Mouse (Mus musculus) MEL (cell line): Measurements from ENCODE around the gene Bmp8a. TPM values are rescaled to one million over a fixed set of nuclear protein-coding genes. Genes with fewer than 3 reads are reported as not detected.

Source experiments
- DNase-seq: peaks from one replicate; pipeline ENCODE4 v3.0.0; 2011; ENCODE audit warnings: low read depth, low spot score
- H3K27ac ChIP-seq: 2 replicates; pipeline ENCODE4 v1.5.1; 2012; ENCODE audit warnings: low read depth, mild to moderate bottlenecking, control low read depth, low read length, moderate library complexity; ENCODE audit not compliant: control insufficient read depth
- H3K27me3 ChIP-seq, 2 experiments: fragments of 150-350 bp in 1 of 2; sonication (generic) in 1 of 2; 2 replicates each; pipeline ENCODE4 v1.6.1; 2012; ENCODE audit warnings: low read length in 2 of 2, mild to moderate bottlenecking in 2 of 2, improper control_type of control experiment in 1 of 2, moderate library complexity in 1 of 2; ENCODE audit not compliant: insufficient read depth in 2 of 2, control insufficient read depth in 1 of 2
- H3K36me3 ChIP-seq, 2 experiments: 2 replicates each; pipeline ENCODE4 v1.6.1; 2012 to 2014; ENCODE audit warnings: low read length in 2 of 2, improper control_type of control experiment in 1 of 2, inconsistent platforms in 1 of 2, mild to moderate bottlenecking in 1 of 2; ENCODE audit not compliant: insufficient read depth in 2 of 2, control insufficient read depth in 1 of 2
- H3K4me1 ChIP-seq, 2 experiments: fragments of 150-350 bp in 1 of 2; sonication (generic) in 1 of 2; 2 replicates each; pipeline ENCODE4 v1.6.1; 2012; ENCODE audit warnings: low read length in 2 of 2, improper control_type of control experiment in 1 of 2, mild to moderate bottlenecking in 1 of 2; ENCODE audit not compliant: insufficient read depth in 2 of 2, control insufficient read depth in 1 of 2
- H3K4me3 ChIP-seq, 2 experiments: fragments of 150-350 bp in 1 of 2; sonication (generic) in 1 of 2; 2 replicates each; pipeline ENCODE4 v1.5.1; 2012; ENCODE audit warnings: low read depth in 2 of 2, low read length in 2 of 2, mild to moderate bottlenecking in 2 of 2, moderate library complexity in 2 of 2, control low read depth in 1 of 2, improper control_type of control experiment in 1 of 2; ENCODE audit not compliant: control insufficient read depth in 1 of 2, insufficient read depth in 1 of 2
- H3K79me2 ChIP-seq: 2 replicates; pipeline ENCODE4 v1.6.1; 2012; ENCODE audit warnings: mild to moderate bottlenecking, low read length, moderate library complexity; ENCODE audit not compliant: control insufficient read depth, poor library complexity, insufficient read depth
- H3K9ac ChIP-seq: 2 replicates; pipeline ENCODE4 v1.6.1; 2012; ENCODE audit warnings: low read depth, mild to moderate bottlenecking, control low read depth, low read length, moderate library complexity; ENCODE audit not compliant: control insufficient read depth, poor library complexity, severe bottlenecking
- H3K9me3 ChIP-seq: fragments of 150-350 bp; sonication (generic); replicated peaks from 2 replicates; pipeline ENCODE4 v1.6.1; 2012; ENCODE audit warnings: mild to moderate bottlenecking, low read length, improper control_type of control experiment, moderate library complexity; ENCODE audit not compliant: insufficient read depth
- CHD1 ChIP-seq: IDR thresholded peaks from 2 replicates; pipeline ENCODE4 v1.6.1; 2012; ENCODE audit warnings: low read depth, mild to moderate bottlenecking, inconsistent platforms, low read length, improper control_type of control experiment
- CHD2 ChIP-seq: IDR thresholded peaks from 2 replicates; pipeline ENCODE4 v1.6.1; 2011; ENCODE audit warnings: low read length, improper control_type of control experiment
- E2F4 ChIP-seq: IDR thresholded peaks from 2 replicates; pipeline ENCODE4 v1.6.1; 2011; ENCODE audit warnings: low read depth, low read length, improper control_type of control experiment, borderline replicate concordance
- GATA1 ChIP-seq: IDR thresholded peaks from 2 replicates; pipeline ENCODE4 v1.6.1; 2011; ENCODE audit warnings: low read depth, low read length, improper control_type of control experiment
- HCFC1 ChIP-seq: IDR thresholded peaks from 2 replicates; pipeline ENCODE4 v1.6.1; 2012; ENCODE audit warnings: low read depth, mild to moderate bottlenecking, inconsistent platforms, low read length, improper control_type of control experiment, moderate library complexity
- MAFK ChIP-seq: IDR thresholded peaks from 2 replicates; pipeline ENCODE4 v1.6.1; 2011; ENCODE audit warnings: low read depth, mild to moderate bottlenecking, low read length, improper control_type of control experiment, borderline replicate concordance
- MAX ChIP-seq: IDR thresholded peaks from 2 replicates; pipeline ENCODE4 v1.6.1; 2011; ENCODE audit warnings: low read length, improper control_type of control experiment
- MXI1 ChIP-seq: IDR thresholded peaks from 2 replicates; pipeline ENCODE4 v1.6.1; 2011; ENCODE audit warnings: mild to moderate bottlenecking, low read depth, low read length, improper control_type of control experiment
- RAD21 ChIP-seq: IDR thresholded peaks from 2 replicates; pipeline ENCODE4 v1.6.1; 2011; ENCODE audit warnings: mild to moderate bottlenecking, low read depth, low read length, improper control_type of control experiment
- SMC3 ChIP-seq: IDR thresholded peaks from 2 replicates; pipeline ENCODE4 v1.6.1; 2011; ENCODE audit warnings: low read depth, low read length, improper control_type of control experiment
- UBTF ChIP-seq: IDR thresholded peaks from 2 replicates; pipeline ENCODE4 v1.6.1; 2012; ENCODE audit warnings: low read depth, mild to moderate bottlenecking, inconsistent platforms, low read length, improper control_type of control experiment, moderate library complexity, borderline replicate concordance; ENCODE audit not compliant: insufficient read depth
- USF1 ChIP-seq: IDR thresholded peaks from 2 replicates; pipeline ENCODE4 v1.6.1; 2014; ENCODE audit warnings: low read depth, mild to moderate bottlenecking, inconsistent platforms, low read length, improper control_type of control experiment, moderate library complexity
- USF2 ChIP-seq, 2 experiments: IDR thresholded peaks; 2 replicates each; pipeline ENCODE4 v1.6.1; 2011 to 2012; ENCODE audit warnings: improper control_type of control experiment in 2 of 2, low read length in 2 of 2, borderline replicate concordance in 1 of 2, inconsistent platforms in 1 of 2, low read depth in 1 of 2, mild to moderate bottlenecking in 1 of 2; ENCODE audit not compliant: insufficient read depth in 1 of 2
- ZC3H11A ChIP-seq: IDR thresholded peaks from 2 replicates; pipeline ENCODE4 v1.6.1; 2012; ENCODE audit warnings: low read depth, mild to moderate bottlenecking, inconsistent platforms, low read length, improper control_type of control experiment
- ZKSCAN1 ChIP-seq: IDR thresholded peaks from 2 replicates; pipeline ENCODE4 v1.6.1; 2012; ENCODE audit warnings: low read depth, mild to moderate bottlenecking, inconsistent platforms, low read length, improper control_type of control experiment, moderate library complexity
- polyA plus RNA-seq, 2 experiments: library from polyadenylated mRNA; stranded (reverse) in 1 of 2; unstranded in 1 of 2; fragments of >175 nt in 1 of 2; fragments of >200 nt in 1 of 2; gene quantifications; 2 replicates each; pipeline versions ENCODE4 v1.2.1 to v1.2.4; 2012; ENCODE audit warnings: low replicate concordance in 2 of 2, low read depth in 1 of 2; ENCODE audit not compliant: insufficient read length in 2 of 2, insufficient read depth in 1 of 2, missing spikeins in 1 of 2
- total RNA-seq: library from RNA; depleted of rRNA; stranded (reverse); fragments of 300-350 nt; gene quantifications from 2 replicates; pipeline ENCODE4 v1.2.3, GENCODE M21; 2012

Gene Bmp8a
- total and polyA plus RNA-seq, 3 experiments: 0.19 to 0.43 TPM; not detected in 1

GRCm38 (mm10) chr4:123383173-123383572, 40.1 kb upstream of the Bmp8a start:
- no peak for TF ChIP-seq ZKSCAN1
- no peak for TF ChIP-seq CHD1
- no peak for TF ChIP-seq SMC3
- no peak for TF ChIP-seq USF1
- TF ChIP-seq HCFC1: no peak
- TF ChIP-seq ZC3H11A: no peak
- TF ChIP-seq MAFK: no peak
- no peak for TF ChIP-seq MXI1
- TF ChIP-seq, all 39 proteins: peak for 0
- no peaks in the 10 kb centered on the region for H3K4me1 ChIP-seq
- no peaks in the 10 kb centered on the region for H3K79me2 ChIP-seq
- no peaks in the 10 kb centered on the region for H3K27me3 ChIP-seq
- no peaks in the 10 kb centered on the region for H3K9me3 ChIP-seq
- peaks cover 0 to 53% of the 10 kb centered on the region in 2 experiments; a peak in 2 of 4 replicates for H3K36me3 ChIP-seq
- H3K27ac ChIP-seq: no peak overlapping the region
- H3K9ac ChIP-seq: no peak overlapping the region
- no peak overlapping the region for H3K4me3 ChIP-seq
- no peak for DNase-seq

GRCm38 (mm10) chr4:123382051-123382450, 39.0 kb upstream of the Bmp8a start:
- Histone ChIP-seq H3K27ac (no peak overlapping the region), H3K4me1 (no peaks in the 10 kb centered on the region), H3K36me3 (peaks cover 0 to 52% of the 10 kb centered on the region in 2 experiments; a peak in 2 of 4 replicates), H3K4me3 (no peak overlapping the region), H3K9ac (no peak overlapping the region), H3K79me2 (no peaks in the 10 kb centered on the region), H3K9me3 (no peaks in the 10 kb centered on the region), H3K27me3 (no peaks in the 10 kb centered on the region)
- TF ChIP-seq RAD21: no peak
- TF ChIP-seq GATA1: no peak
- no peak for TF ChIP-seq MAX
- no peak for TF ChIP-seq UBTF
- TF ChIP-seq E2F4: no peak
- no peak for TF ChIP-seq ZKSCAN1
- DNase-seq: peak; percentile 31

- no peak for DNase-seq
- Histone ChIP-seq H3K4me1 (no peaks in the 10 kb centered on the region), H3K36me3 (peaks cover 0 to 49% of the 10 kb centered on the region in 2 experiments; a peak in 2 of 4 replicates), H3K79me2 (no peaks in the 10 kb centered on the region), H3K27me3 (no peaks in the 10 kb centered on the region), H3K9ac (no peak overlapping the region), H3K9me3 (no peaks in the 10 kb centered on the region), H3K4me3 (no peak overlapping the region), H3K27ac (no peak overlapping the region)
- TF ChIP-seq USF1 (no peak), CHD2 (no peak), USF2 (IDR thresholded peaks at IDR 0.05; ENCODE audit: borderline replicate concordance in 1 of 2, insufficient read depth in 1 of 2, low read depth in 1 of 2, low read length in 2 of 2) (no peak)
These were observed 38.5 kb upstream of the Bmp8a start for GRCm38 (mm10) chr4:123381598-123381997.
